ENCODE assay signal across 23 mouse cellular contexts in the genomic region with DNA sequence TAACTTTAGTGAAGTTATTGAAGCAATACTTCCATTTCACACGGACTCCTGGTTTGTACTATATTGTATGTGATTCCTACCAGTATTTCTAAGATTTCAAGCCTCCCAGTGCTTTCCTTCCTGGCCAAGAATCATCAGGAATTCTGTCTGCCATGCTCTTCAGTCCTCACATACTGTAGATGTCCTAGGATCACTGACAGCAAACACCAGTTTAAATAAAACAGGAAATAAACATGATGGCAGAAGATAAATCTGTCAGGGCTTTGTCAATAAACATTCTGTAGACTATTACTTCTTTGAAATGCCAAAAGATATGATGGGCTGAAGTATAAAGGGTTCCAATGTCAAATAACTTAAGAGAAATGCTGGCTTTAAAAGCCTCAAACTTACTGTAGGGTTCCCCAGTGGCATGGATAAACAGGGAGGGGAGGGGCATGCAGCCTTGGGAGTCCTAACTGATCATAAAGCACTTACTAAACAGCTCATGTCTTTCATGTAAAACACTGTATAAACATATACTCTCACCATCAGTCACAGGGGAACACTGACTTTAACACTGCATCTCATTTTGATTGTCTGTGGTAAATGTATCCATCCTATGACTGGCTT.
DNase-seq lines count a peak whose midpoint lies in the region; ATAC-seq and TF ChIP-seq lines count a peak whose summit lies in the region.
"Had no signal": no experiment of that assay in that cellular context is flagged by ENCODE, and none has a peak within 500 bp of the region (broad histone marks: within the 10 kb centered on the region; RNA-seq: fewer than 3 reads in every experiment).

No protein-coding gene starts in this region.

- DNase-seq in hindbrain, postnatal 0 days (ENCODE audit: low spot score) = no peak
- no peak for DNase-seq in lung, postnatal 14 days
- DNase-seq in hindbrain, embryonic 14.5 days (ENCODE audit: low spot score) = no peak
- no peak for DNase-seq in spleen, postnatal 10 days (ENCODE audit: low spot score in 2 of 2)
- DNase-seq: adrenal gland, adult 2 months; adrenal gland, postnatal 14 days; cerebellum, adult 11 months; cerebellum, adult 2 months; cerebellum, adult 9-11 months; cerebellum, postnatal 25 days; forebrain, postnatal 0 days; gastrocnemius, adult 2 months; gastrocnemius, postnatal 14 days; heart, adult 11 months had no signal

- H3K27me3 ChIP-seq in hindbrain, embryonic 13.5 days = no peaks in the 10 kb centered on the region
- H3K27me3 ChIP-seq in hindbrain, postnatal 0 days (ENCODE audit: insufficient read depth, low read length) = no peaks in the 10 kb centered on the region
- H3K27me3 ChIP-seq in lung, embryonic 16.5 days (ENCODE audit: control insufficient read depth, insufficient read depth, low read depth, low read length) = no peaks in the 10 kb centered on the region
- H3K27me3 ChIP-seq in midbrain, embryonic 13.5 days = no peaks in the 10 kb centered on the region
- H3K27me3 ChIP-seq in midbrain, embryonic 15.5 days (replicated peaks) = no peaks in the 10 kb centered on the region
- H3K27me3 ChIP-seq in hindbrain, embryonic 14.5 days (ENCODE audit: control insufficient read depth, insufficient read depth, low read length) = no peaks in the 10 kb centered on the region
- H3K27me3 ChIP-seq: embryonic facial prominence, embryonic 12.5 days; embryonic facial prominence, embryonic 15.5 days had no signal

- no peaks in the 10 kb centered on the region for H3K36me3 ChIP-seq in hindbrain, embryonic 13.5 days
- H3K36me3 ChIP-seq in hindbrain, postnatal 0 days (ENCODE audit: insufficient read depth, low read length) = no peaks in the 10 kb centered on the region
- H3K36me3 ChIP-seq in lung, embryonic 16.5 days (ENCODE audit: control insufficient read depth, insufficient read depth, low read length) = no peaks in the 10 kb centered on the region
- H3K36me3 ChIP-seq in midbrain, embryonic 13.5 days = no peaks in the 10 kb centered on the region
- H3K36me3 ChIP-seq in midbrain, embryonic 15.5 days (replicated peaks) = no peaks in the 10 kb centered on the region
- no peaks in the 10 kb centered on the region for H3K36me3 ChIP-seq in hindbrain, embryonic 14.5 days (replicated peaks; ENCODE audit: control insufficient read depth, insufficient read depth)
- H3K36me3 ChIP-seq: embryonic facial prominence, embryonic 12.5 days; embryonic facial prominence, embryonic 15.5 days had no signal

- peak overlapping the region; percentile 76 for H3K27ac ChIP-seq in hindbrain, embryonic 13.5 days
- no peak overlapping the region for H3K27ac ChIP-seq in hindbrain, postnatal 0 days
- H3K27ac ChIP-seq in lung, embryonic 16.5 days (ENCODE audit: low read length) = no peak overlapping the region
- peak overlapping the region; percentile 40; the same call in 1 of the 2 replicates for H3K27ac ChIP-seq in midbrain, embryonic 13.5 days
- H3K27ac ChIP-seq in midbrain, embryonic 15.5 days = no peak overlapping the region
- peak overlapping the region; percentile 12; the same call in 1 of the 2 replicates for H3K27ac ChIP-seq in hindbrain, embryonic 14.5 days
- H3K27ac ChIP-seq: embryonic facial prominence, embryonic 12.5 days; embryonic facial prominence, embryonic 15.5 days; gastrocnemius, adult 2 months had no signal

- H3K4me2 ChIP-seq in hindbrain, embryonic 13.5 days = no peak overlapping the region
- H3K4me2 ChIP-seq in hindbrain, postnatal 0 days (ENCODE audit: low read depth, low read length) = no peak overlapping the region
- no peak overlapping the region for H3K4me2 ChIP-seq in lung, embryonic 16.5 days (ENCODE audit: low read depth, low read length)
- H3K4me2 ChIP-seq in midbrain, embryonic 13.5 days (replicated peaks) = no peak overlapping the region
- no peak overlapping the region for H3K4me2 ChIP-seq in midbrain, embryonic 15.5 days
- no peak overlapping the region for H3K4me2 ChIP-seq in hindbrain, embryonic 14.5 days (replicated peaks)
- H3K4me2 ChIP-seq: embryonic facial prominence, embryonic 12.5 days; embryonic facial prominence, embryonic 15.5 days; heart, embryonic 11.5 days had no signal

- H3K9me3 ChIP-seq in hindbrain, embryonic 13.5 days = no peaks in the 10 kb centered on the region
- no peaks in the 10 kb centered on the region for H3K9me3 ChIP-seq in hindbrain, postnatal 0 days (ENCODE audit: low read length)
- no peaks in the 10 kb centered on the region for H3K9me3 ChIP-seq in lung, embryonic 16.5 days (ENCODE audit: control insufficient read depth, low read length)
- no peaks in the 10 kb centered on the region for H3K9me3 ChIP-seq in midbrain, embryonic 13.5 days
- H3K9me3 ChIP-seq in midbrain, embryonic 15.5 days = no peaks in the 10 kb centered on the region
- no peaks in the 10 kb centered on the region for H3K9me3 ChIP-seq in hindbrain, embryonic 14.5 days (ENCODE audit: control insufficient read depth, low read length)
- H3K9me3 ChIP-seq: embryonic facial prominence, embryonic 12.5 days; embryonic facial prominence, embryonic 15.5 days had no signal

- H3K9ac ChIP-seq in hindbrain, embryonic 13.5 days = no peak overlapping the region
- H3K9ac ChIP-seq in hindbrain, postnatal 0 days (replicated peaks; ENCODE audit: low read length) = no peak overlapping the region
- H3K9ac ChIP-seq in lung, embryonic 16.5 days (ENCODE audit: low read length) = no peak overlapping the region
- H3K9ac ChIP-seq in midbrain, embryonic 13.5 days (replicated peaks) = no peak overlapping the region
- H3K9ac ChIP-seq in midbrain, embryonic 15.5 days = no peak overlapping the region
- no peak overlapping the region for H3K9ac ChIP-seq in hindbrain, embryonic 14.5 days
- H3K9ac ChIP-seq: embryonic facial prominence, embryonic 12.5 days; embryonic facial prominence, embryonic 15.5 days; forebrain, postnatal 0 days had no signal

- ATAC-seq in hindbrain, embryonic 13.5 days (ENCODE audit: low FRiP score) = no peak
- ATAC-seq in hindbrain, postnatal 0 days = no peak
- ATAC-seq in lung, embryonic 16.5 days (ENCODE audit: low read depth) = peak; percentile 67
- ATAC-seq in midbrain, embryonic 13.5 days = no peak
- ATAC-seq in midbrain, embryonic 15.5 days (replicated peaks) = no peak
- no peak for ATAC-seq in hindbrain, embryonic 14.5 days (ENCODE audit: low FRiP score)
- ATAC-seq: CD4-positive, CD25-positive, alpha-beta regulatory T cell, adult 4 months; forebrain, embryonic 14.5 days; forebrain, postnatal 0 days had no signal

- 90% methylated on average over 1 of the region's 1 CpGs for WGBS in hindbrain, embryonic 13.5 days
- 88% methylated on average over 1 of the region's 1 CpGs for WGBS in hindbrain, postnatal 0 days
- 46% methylated on average over 1 of the region's 1 CpGs for WGBS in lung, embryonic 16.5 days
- WGBS in midbrain, embryonic 13.5 days = 77% methylated on average over 1 of the region's 1 CpGs
- 83% methylated on average over 1 of the region's 1 CpGs for WGBS in midbrain, embryonic 15.5 days
- WGBS in hindbrain, embryonic 14.5 days = 88% methylated on average over 1 of the region's 1 CpGs

- peaks cover 18% of the 10 kb centered on the region for H3K4me1 ChIP-seq in hindbrain, embryonic 13.5 days (replicated peaks)
- no peaks in the 10 kb centered on the region for H3K4me1 ChIP-seq in hindbrain, postnatal 0 days (ENCODE audit: insufficient read depth, low read length)
- 0 out of 2 replicates have a peak, but pooled peaks cover 3% of the 10 kb centered on the region for H3K4me1 ChIP-seq in lung, embryonic 16.5 days (replicated peaks; ENCODE audit: control insufficient read depth, insufficient read depth, low read length)
- peaks cover 16% of the 10 kb centered on the region for H3K4me1 ChIP-seq in midbrain, embryonic 13.5 days (replicated peaks)
- peaks cover 7% of the 10 kb centered on the region; the same call in 1 of the 2 replicates for H3K4me1 ChIP-seq in midbrain, embryonic 15.5 days
- H3K4me1 ChIP-seq in hindbrain, embryonic 14.5 days (replicated peaks; ENCODE audit: control insufficient read depth, insufficient read depth, low read length) = peaks cover 15% of the 10 kb centered on the region

- H3K4me3 ChIP-seq in hindbrain, embryonic 13.5 days = no peak overlapping the region
- no peak overlapping the region for H3K4me3 ChIP-seq in hindbrain, postnatal 0 days (ENCODE audit: low read length)
- no peak overlapping the region for H3K4me3 ChIP-seq in lung, embryonic 16.5 days (ENCODE audit: low read length)
- H3K4me3 ChIP-seq in midbrain, embryonic 13.5 days (replicated peaks) = no peak overlapping the region
- no peak overlapping the region for H3K4me3 ChIP-seq in midbrain, embryonic 15.5 days
- H3K4me3 ChIP-seq in hindbrain, embryonic 14.5 days (replicated peaks; ENCODE audit: low read length) = no peak overlapping the region
- H3K4me3 ChIP-seq: embryonic facial prominence, embryonic 12.5 days; embryonic facial prominence, embryonic 15.5 days; gastrocnemius, adult 2 months had no signal

- no peak for TF ChIP-seq CTCF in hindbrain, postnatal 0 days (IDR thresholded peaks at IDR 0.05; ENCODE audit: low read depth)

Comparison
In these comparisons a context has a peak if more than half of its experiments do, and no peak if none do; other contexts are left out.
1. H3K27ac ChIP-seq: peak in hindbrain, embryonic 13.5 days (single experiment), midbrain, embryonic 13.5 days (single experiment) and hindbrain, embryonic 14.5 days (single experiment); none in hindbrain, postnatal 0 days (single experiment), lung, embryonic 16.5 days (single experiment) and midbrain, embryonic 15.5 days (single experiment).